Mouse (Mus musculus) spleen, adult 18-20 months (tissue): ENCODE results near the gene Ogdhl.

Experiments
- DNase-seq, 2 experiments: peaks; one replicate each; pipeline ENCODE4 v3.0.0; 2022; ENCODE audit warnings: mixed read lengths in 2 of 2

Gene Ogdhl

GRCm38 (mm10) chr14:32381066-32381465 is 59.2 kb downstream of the Ogdhl start:
- no peak for DNase-seq

DNA sequence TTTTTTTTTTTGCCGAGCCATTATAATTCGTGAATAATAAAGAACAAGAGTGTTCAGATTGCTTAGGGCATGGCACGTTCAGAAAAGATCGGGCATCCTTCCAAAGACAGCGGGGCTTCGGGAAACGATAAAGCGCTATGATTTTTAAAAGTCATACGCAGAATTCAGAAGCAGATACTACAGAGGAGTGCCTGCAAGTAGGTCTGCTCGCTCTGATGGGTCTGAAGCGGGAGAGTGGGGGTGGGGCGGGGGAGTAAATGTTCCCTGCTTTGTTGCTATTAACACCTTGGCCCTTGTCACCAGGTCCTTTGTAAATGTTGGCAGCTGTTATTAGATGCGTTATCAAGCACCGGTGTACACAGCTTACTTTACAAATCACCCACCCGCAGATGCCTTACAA is 59.8 kb downstream of the Ogdhl start:
- no peak for DNase-seq

GRCm38 (mm10) chr14:32388196-32388595 is 66.4 kb downstream of the Ogdhl start, which contains the start of gene 1700024G13Rik:
TSS of gene 1700024G13Rik (minus strand) at chr14:32388391.
- DNase-seq = no peak
